Mouse (Mus musculus): ENCODE measurements at regions not wholly inside any gene's neighbourhood (a gene's known extent, or its start where the extent isn't known, plus 50 kb on each side); places are given as distances from the start of the nearest gene placed in this dataset.

DNA sequence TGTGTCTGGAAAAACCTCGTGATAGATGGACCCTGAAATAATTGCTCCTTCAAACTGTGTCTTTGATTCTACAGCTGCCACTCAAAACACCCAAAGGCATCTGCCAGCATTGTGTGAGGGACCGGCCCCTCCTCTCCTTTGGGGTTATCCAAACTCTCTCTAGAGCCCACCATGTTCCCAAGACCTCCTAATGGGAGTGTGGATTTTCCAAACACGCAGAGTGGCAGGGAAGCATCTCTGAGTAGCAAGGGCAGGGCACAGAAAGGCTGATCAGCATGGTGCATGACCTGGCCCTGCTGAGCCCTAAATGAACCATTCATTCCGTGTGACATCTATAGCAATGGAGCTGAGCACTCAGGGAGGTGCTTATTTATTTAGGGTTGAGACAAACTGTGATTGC is 186.1 kb upstream of the Ctnna2 start:
- peak; percentile 57 for DNase-seq
